Mouse (Mus musculus) erythroblast, embryonic 14.5 days (primary cell): ENCODE data around the gene Prdm11.

Source experiments
- GATA1 ChIP-seq: IDR thresholded peaks from 2 replicates; pipeline ENCODE4 v1.6.1; 2012; ENCODE audit warnings: low read length, inconsistent platforms, mixed read lengths
- TAL1 ChIP-seq: IDR thresholded peaks from 3 replicates; pipeline ENCODE4 v1.6.1; 2012; ENCODE audit warnings: low read length, inconsistent platforms, mixed read lengths

GRCm38 (mm10) chr2:93084481-93084880, 38.5 kb upstream of the Prdm11 start:
- TF ChIP-seq TAL1 (no peak), GATA1 (no peak)
